Mouse (Mus musculus): ENCODE data around the gene Gm11042.

Gene Gm11042

GRCm38 (mm10) chr12:74284685-74285054, 31.5 kb downstream of the Gm11042 start:
- no peak for DNase-seq (ENCODE audit: low spot score in 2 of 2)

DNA sequence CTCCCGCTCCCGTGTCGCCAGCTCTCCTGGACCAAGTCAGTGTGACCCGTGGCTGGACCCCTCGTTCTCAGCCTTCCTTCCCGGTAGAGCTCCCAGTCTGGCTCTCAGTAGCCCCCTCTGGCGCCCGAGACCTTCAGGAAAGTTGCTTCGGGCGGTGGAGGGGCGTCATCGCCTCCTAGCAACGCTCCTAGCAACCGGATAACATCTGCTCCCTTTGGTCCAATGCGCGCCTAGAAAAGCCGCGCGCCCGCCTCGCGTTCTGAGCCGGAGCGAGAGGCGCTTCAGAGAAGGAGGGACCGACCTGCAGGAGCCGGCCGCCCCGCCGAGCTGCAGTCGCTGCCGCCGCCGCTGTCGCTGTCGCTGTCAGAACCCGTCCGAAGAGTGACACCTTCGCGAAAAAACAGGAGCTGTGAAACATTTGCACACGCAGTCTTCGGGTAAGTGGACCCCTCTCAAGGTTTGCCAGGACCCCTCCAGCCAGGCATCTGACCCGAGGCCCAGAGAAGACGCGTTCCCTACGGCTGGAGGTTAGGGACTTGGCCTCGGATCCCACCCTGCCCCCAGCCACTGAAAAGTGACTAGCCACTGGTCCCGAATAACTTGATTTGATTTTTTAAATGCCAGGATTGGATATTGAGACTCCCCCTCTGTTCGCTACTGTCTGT, 32.0 kb downstream of the Gm11042 start:
- DNase-seq (ENCODE audit: low spot score in 2 of 2) = no peak

GRCm38 (mm10) chr12:74282846-74283245, 33.3 kb downstream of the Gm11042 start:
- DNase-seq (ENCODE audit: low spot score in 2 of 2) = no peak

GRCm38 (mm10) chr12:74281403-74281802, 34.8 kb downstream of the Gm11042 start:
- no peak for DNase-seq (ENCODE audit: low spot score in 2 of 2)

DNA sequence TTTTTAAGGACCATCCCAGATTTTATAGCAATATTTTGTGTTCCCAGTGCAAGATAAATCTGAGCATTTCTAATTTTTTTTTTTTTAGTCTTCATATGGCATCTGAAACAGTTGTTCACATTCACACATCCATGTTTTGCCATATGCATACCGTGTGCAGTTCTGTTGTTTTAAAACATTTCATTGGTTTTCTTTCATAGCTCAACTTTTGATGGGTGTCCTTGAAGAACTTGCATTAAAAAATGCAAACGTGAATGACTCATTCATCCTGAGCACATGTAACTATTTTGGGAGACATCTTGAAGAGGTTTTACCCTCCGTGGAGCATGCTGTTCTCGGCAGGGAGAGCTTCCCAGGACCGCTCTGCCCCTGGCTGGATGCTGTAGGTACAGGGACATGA, 38.9 kb downstream of the Gm11042 start:
- no peak for DNase-seq (ENCODE audit: low spot score in 2 of 2)

DNA sequence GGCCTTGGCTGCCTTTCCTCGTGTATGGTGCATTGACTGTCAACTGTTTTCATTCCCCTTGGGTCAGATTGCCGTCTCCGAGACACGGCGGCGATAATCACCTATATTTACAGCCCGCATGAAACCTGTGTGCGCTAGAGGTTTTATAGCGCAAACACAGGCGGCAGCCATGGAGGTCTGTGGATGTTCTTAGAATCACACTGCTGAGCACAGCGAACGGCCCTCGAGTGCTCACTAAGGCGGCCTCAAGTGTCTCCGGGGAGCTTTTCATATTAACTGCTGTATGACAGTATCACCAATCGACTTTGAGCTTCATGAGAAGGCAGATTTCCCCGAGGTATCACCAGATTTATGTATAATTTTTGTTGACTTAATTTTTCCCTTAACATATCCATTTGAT, 43.6 kb downstream of the Gm11042 start:
- DNase-seq (ENCODE audit: low spot score in 2 of 2) = no peak

- DNase-seq (ENCODE audit: low spot score in 2 of 2) = no peak
These were observed 47.4 kb downstream of the Gm11042 start for GRCm38 (mm10) chr12:74268644-74269285.

GRCm38 (mm10) chr12:74267049-74267448, 49.1 kb downstream of the Gm11042 start:
- no peak for DNase-seq (ENCODE audit: low spot score in 2 of 2)
